Mouse (Mus musculus): ENCODE measurements around the gene Gm21366.
"Not testable (repeated sequence)": the region's sequence is repeated elsewhere in the genome, so short reads cannot be mapped to it uniquely, and the experiment has no call there.

Gm21366 gene

GRCm38 (mm10) chrY:22861156-22861555 lies at the start of gene Gm21366:
TSS of gene Gm21366 (minus strand) at chrY:22861256.
- DNase-seq (ENCODE audit: low read depth, low spot score): not testable (repeated sequence)

Data from CD4-positive helper T cell, adult 2 months (primary cell).